Mouse (Mus musculus) liver (tissue): Measurements from ENCODE around the gene Zfp462.
A peak's percentile ranks its signal among the peaks of the same experiment; 100 is the strongest.
"Not testable (repeated sequence)": the region's sequence is repeated elsewhere in the genome, so short reads cannot be mapped to it uniquely, and the experiment has no call there.

Experiments
- DNase-seq: peaks from one replicate; pipeline ENCODE4 v3.0.0-alpha.2; 2020; ENCODE audit warnings: mixed read lengths

The Zfp462 gene

GRCm38 (mm10) chr4:54944921-54945430, at the start of gene Zfp462:
Zfp462 (plus strand) TSS chr4:54945048.
- DNase-seq: peak; percentile 10

GRCm38 (mm10) chr4:54896017-54896416, 48.8 kb upstream of the Zfp462 start:
- no peak for DNase-seq

DNA sequence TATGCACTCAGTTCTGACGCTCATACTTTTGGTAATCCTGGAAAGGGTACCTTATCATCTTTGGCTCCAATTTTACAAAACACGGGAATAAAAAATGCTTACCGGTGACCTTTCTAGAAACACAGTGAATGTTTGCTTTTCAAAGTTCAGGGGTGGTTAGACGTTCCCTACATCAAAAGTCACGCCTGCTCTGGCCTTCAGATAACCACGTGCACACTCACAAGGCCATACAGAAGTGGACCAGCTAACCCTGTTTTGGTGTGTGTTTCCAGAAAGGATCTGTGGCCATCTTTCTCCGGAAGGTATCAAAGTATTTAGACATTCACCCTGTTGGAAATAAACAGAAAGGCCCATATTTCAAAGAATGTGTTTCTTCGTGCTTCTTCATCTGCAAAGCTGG, 40.2 kb upstream of the Zfp462 start:
- DNase-seq: no peak

DNA sequence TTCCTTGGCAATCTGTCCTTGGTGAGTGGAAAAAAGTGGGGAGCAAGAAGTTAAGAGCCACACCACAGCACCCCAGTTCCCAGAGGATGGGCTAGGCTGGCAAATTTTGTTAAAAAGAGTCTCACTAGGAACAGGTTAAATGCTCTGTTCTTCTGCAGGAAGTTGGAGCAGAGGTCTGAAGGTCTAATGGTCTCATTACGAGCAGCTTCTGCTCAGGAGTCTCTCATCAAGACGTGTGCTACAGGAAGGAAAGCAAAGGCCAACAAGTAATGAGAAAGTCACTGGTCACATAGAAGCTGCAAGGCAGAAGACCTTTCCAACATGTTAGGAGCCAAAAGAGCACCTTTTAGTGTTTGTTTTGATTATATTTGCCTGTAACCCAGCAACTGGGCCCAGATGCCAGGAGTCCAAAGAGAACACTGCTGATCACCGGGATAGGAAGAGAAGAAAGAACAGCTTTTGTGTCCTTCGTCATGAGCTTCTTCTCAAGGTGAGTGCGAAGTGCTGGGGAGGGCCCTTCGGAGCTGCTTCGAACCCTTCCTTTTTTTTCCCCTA, 39.4 kb upstream of the Zfp462 start:
- DNase-seq: no peak

DNA sequence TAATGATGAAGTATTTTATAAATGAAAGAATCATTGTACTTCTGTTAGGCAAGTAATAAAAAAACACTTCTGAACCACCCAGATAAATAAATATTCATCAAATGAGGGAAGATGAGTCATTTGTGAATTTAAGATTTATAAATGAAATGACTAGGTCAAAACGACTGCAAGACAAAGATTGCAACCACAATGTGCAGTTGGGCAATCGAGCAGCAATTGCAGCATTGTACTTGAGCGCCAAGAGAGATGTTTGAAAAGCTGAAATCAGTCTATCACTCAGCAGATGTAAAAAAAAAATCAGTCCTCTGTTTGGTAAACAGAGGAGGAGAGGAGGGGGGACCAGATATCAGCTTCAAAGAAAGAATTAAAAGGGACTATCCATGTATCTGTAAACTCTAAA, 34.5 kb upstream of the Zfp462 start:
- DNase-seq: no peak

GRCm38 (mm10) chr4:54918276-54918675, 26.6 kb upstream of the Zfp462 start:
- no peak for DNase-seq

DNA sequence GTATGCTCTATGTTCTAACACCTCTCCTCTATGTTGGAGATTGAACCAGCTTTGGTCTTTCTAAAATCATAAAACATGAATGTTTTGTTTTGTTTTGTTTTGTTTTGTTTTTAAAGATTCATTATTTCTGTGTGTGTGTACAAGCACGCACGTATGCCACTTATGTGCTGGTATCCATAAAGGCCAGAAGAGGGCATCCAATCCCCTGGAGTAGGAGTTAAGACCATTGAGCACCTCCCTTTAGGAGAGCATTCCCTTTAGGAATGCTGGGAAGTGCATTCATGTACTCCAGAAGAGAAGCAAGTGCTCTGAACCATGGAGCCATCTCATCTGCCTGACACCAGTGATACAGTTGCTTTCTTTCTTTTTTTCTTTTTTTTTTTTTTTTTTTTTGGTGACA, 21.5 kb upstream of the Zfp462 start:
- no peak for DNase-seq

- DNase-seq: no peak
These were observed 20.5 kb upstream of the Zfp462 start for GRCm38 (mm10) chr4:54924306-54924705.

DNA sequence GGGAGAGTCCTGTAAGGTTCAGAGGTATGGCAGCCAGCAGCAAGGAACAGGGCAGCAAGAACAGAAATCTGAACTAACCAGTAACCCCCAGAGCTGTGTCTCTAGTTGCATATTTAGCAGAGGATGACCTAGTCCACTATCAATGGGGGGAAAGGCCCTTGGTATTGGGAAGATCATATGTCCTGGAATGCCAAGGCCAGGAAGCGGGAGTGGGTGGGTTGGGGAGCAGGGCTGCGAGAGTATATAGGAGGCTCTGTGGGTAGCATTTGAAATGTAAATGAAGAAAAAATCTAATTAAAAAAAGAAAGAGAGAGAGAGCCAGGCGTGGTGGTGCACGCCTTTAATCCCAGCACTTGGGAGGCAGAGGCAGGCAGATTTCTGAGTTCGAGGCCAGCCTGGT, 18.4 kb upstream of the Zfp462 start:
- DNase-seq: not testable (repeated sequence)

GRCm38 (mm10) chr4:54927321-54928062, 17.4 kb upstream of the Zfp462 start:
- DNase-seq: not testable (repeated sequence)

DNA sequence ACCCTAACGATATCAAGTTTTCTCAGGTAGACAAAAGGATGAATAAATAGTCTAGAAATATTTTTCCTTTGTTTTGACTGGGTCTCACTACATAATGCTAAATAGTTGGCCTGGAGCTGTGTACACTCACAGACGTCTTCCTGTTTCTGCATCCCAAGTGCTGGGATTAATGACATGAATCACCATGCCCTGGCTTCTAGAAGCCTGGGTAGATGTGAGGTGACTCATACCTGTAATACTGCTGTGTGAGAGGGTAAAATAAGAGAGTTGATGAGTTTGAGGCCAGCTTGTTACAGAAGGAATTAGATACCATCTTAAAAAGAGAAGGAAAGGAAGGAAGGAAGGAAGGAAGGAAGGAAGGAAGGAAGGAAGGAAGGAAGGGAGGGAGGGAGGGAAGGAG, 15.2 kb upstream of the Zfp462 start:
- DNase-seq: no peak

- DNase-seq: no peak
These were observed 12.2 kb upstream of the Zfp462 start for GRCm38 (mm10) chr4:54932668-54933067.

GRCm38 (mm10) chr4:54937161-54937560, 7.7 kb upstream of the Zfp462 start:
- no peak for DNase-seq

- no peak for DNase-seq
These were observed 976 bp downstream of the Zfp462 start for GRCm38 (mm10) chr4:54945603-54946445.

DNA sequence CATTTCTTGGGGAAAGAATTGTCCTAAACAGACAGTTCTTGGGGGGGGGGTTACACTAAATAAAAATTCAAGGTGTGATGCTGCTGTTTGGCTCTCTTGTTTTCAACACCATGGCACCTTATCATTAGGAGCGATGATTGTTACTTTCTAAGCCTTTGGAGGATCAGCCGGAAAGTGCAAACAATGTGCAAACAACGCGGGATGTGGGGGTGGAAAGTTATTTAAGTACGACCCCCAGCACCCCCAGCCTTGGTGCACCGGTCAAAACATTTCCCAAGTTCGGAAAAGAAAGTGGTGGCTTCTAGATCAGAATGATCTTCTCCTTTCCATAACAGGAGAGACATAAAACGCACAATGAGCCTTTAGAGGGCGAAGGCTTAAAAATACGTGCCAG, 1.8 kb downstream of the Zfp462 start:
- DNase-seq: no peak

GRCm38 (mm10) chr4:54947056-54947990, 2.5 kb downstream of the Zfp462 start:
- DNase-seq: peak; percentile 9

- DNase-seq: peak; percentile 30
These were observed 3.3 kb downstream of the Zfp462 start for GRCm38 (mm10) chr4:54947991-54948615.

- peak; percentile 21 for DNase-seq
These were observed 4.0 kb downstream of the Zfp462 start for GRCm38 (mm10) chr4:54948616-54949560.

GRCm38 (mm10) chr4:54949561-54949940, 4.7 kb downstream of the Zfp462 start:
- DNase-seq: no peak

- no peak for DNase-seq
These were observed 5.3 kb downstream of the Zfp462 start for GRCm38 (mm10) chr4:54950136-54950535.

DNA sequence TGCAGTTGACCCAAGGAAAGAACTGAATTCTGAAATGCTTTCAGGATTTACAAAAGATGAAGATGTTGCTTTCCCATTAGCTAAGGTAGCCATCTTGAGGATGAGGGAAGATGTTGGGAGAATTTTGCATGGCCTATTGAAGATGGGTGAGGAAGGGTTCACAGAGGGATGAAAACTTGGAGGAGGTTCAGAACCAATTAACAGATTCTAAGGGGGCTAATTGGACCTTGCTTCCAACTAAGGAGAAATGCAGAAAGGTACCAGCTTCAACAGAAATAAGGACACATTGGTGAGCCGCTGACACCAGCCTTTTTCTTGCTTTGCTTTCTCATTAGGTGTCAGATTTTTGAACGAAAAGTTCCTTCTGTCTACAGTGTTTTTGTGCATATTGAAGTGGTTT, 6.0 kb downstream of the Zfp462 start:
- DNase-seq: no peak
